Mouse (Mus musculus) heart, embryonic 11.5 days (tissue): ENCODE results near the gene Rfx8. TPM values are rescaled to one million over a fixed set of nuclear protein-coding genes. Genes with fewer than 3 reads are reported as not detected.

Experiments
- ATAC-seq: fragments of 200-750 bp; cut with Nextera tagmentation; replicated peaks from 2 replicates; pipeline ENCODE4 v1.8.0; 2017; ENCODE audit warnings: moderate library complexity; ENCODE audit not compliant: insufficient number of reproducible peaks, low FRiP score, low TSS enrichment
- H3K27ac ChIP-seq: fragments of 300-500 bp; sonication (generic); 2 replicates; pipeline ENCODE4 v1.5.1; 2014; ENCODE audit warnings: mild to moderate bottlenecking, low read depth, low read length
- H3K27me3 ChIP-seq: fragments of 300-500 bp; sonication (generic); 2 replicates; pipeline ENCODE4 v1.6.1; 2014; ENCODE audit warnings: mild to moderate bottlenecking, low read length, mixed read lengths; ENCODE audit not compliant: control insufficient read depth, insufficient read depth
- H3K36me3 ChIP-seq: fragments of 300-500 bp; sonication (generic); 2 replicates; pipeline ENCODE4 v1.6.1; 2014; ENCODE audit warnings: mild to moderate bottlenecking, low read length, moderate library complexity, mixed read lengths; ENCODE audit not compliant: control insufficient read depth, insufficient read depth
- H3K4me1 ChIP-seq: fragments of 300-500 bp; sonication (generic); 2 replicates; pipeline ENCODE4 v1.6.1; 2014; ENCODE audit warnings: low read length; ENCODE audit not compliant: control insufficient read depth, insufficient read depth
- H3K4me2 ChIP-seq: fragments of 300-500 bp; sonication (generic); 2 replicates; pipeline ENCODE4 v1.6.1; 2014; ENCODE audit warnings: mild to moderate bottlenecking, moderate library complexity
- H3K4me3 ChIP-seq: fragments of 300-500 bp; sonication (generic); 2 replicates; pipeline ENCODE4 v1.5.1; 2014; ENCODE audit warnings: low read depth, low read length
- H3K9ac ChIP-seq: fragments of 300-500 bp; sonication (generic); 2 replicates; pipeline ENCODE4 v1.6.1; 2014; ENCODE audit warnings: mild to moderate bottlenecking, low read depth, low read length, moderate library complexity
- H3K9me3 ChIP-seq: fragments of 300-500 bp; sonication (generic); replicated peaks from 2 replicates; pipeline ENCODE4 v1.6.1; 2016; ENCODE audit warnings: low read length; ENCODE audit not compliant: control insufficient read depth
- WGBS: fragments of 180-500 bp; shearing (Covaris S2); extraction: QIAGEN DNeasy Blood & Tissue Kit; methylation state at CpG from one replicate; pipeline ENCODE4 v1.1.7; 2014; ENCODE audit not compliant: insufficient replicate concordance; 5-methylcytosine and 5-hydroxymethylcytosine counted together
- polyA plus RNA-seq: library from polyadenylated mRNA; unstranded; fragments of >200 nt; fragmentation: Nextera tagmentation; extraction: Ambion mirVana; gene quantifications from 2 replicates; pipeline ENCODE4 v1.2.1, GENCODE M21; 2014

The Rfx8 gene
- polyA plus RNA-seq, 1 experiment from 2014 or later, result 0.74 TPM

DNA sequence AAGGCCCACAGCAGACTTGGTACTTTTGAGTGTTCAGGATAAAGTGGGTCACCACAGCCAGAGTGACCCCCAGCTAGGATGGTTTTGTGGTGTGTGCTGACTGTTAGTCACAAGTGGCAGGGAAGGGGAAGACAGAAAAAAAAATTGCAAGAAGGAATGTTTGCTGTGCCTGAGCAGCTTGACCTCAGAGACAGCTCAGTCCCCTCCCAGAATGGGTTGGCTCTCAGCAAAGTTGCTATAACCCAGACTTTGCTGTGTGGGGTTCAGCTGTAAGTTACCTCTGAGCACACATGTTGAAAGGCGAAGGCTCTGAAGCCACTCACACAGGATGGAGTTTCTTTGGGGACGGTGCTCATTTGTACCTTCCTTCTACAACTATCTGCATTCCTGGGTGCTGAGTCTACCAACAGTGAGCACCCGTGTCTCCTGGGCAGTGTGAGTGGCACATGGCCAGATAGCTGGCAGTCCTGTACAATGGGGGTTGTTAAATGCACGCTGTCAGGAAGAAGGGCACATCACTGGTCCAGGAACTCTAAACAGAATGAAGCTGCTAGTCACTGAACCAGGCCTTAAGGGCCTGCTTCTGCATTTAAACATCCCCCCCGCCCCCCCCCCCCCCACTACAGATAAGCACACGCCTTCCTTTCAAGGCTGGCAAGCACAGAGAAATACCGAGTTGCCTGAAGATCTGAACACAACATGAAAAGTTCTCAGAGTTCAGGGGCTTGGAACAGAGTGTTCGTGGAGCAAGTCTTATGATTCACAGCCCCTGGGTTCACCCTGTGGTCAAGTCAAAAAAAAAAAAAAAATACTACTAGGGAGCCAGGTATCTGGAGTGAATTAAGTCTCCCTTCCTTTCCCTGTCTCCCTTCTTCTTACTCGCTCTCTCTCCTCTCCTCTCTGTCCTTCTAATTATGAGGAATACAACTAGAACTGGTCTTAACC lies 38.7 kb upstream of the Rfx8 start:
- no peak overlapping the region for H3K4me2 ChIP-seq

GRCm38 (mm10) chr1:39758244-39758643 lies 37.4 kb upstream of the Rfx8 start:
- no peaks in the 10 kb centered on the region for H3K9me3 ChIP-seq
- H3K9ac ChIP-seq, result no peak overlapping the region
- no peak overlapping the region for H3K4me3 ChIP-seq
- no peak overlapping the region for H3K27ac ChIP-seq
- peaks cover 30% of the 10 kb centered on the region for H3K4me1 ChIP-seq
- WGBS, result 68% methylated on average over 9 of the region's 9 CpGs
- H3K27me3 ChIP-seq, result no peaks in the 10 kb centered on the region
- no peaks in the 10 kb centered on the region for H3K36me3 ChIP-seq
- H3K4me2 ChIP-seq, result no peak overlapping the region
- no peak for ATAC-seq

More for the DNA sequence above, 38.7 kb upstream of the Rfx8 start:
- Histone ChIP-seq H3K9me3 (no peaks in the 10 kb centered on the region), H3K27me3 (no peaks in the 10 kb centered on the region), H3K27ac (peak overlapping the region; percentile 7; the same call in 1 of the 2 replicates), H3K9ac (no peak overlapping the region), H3K36me3 (no peaks in the 10 kb centered on the region), H3K4me3 (no peak overlapping the region), H3K4me1 (peaks cover 25% of the 10 kb centered on the region)
- no peak for ATAC-seq
- WGBS, result 26% methylated on average over 9 of the region's 9 CpGs

GRCm38 (mm10) chr1:39756952-39757351 lies 36.2 kb upstream of the Rfx8 start:
- no peak for ATAC-seq
- no peaks in the 10 kb centered on the region for H3K36me3 ChIP-seq
- no peaks in the 10 kb centered on the region for H3K27me3 ChIP-seq
- no peak overlapping the region for H3K27ac ChIP-seq
- H3K4me2 ChIP-seq, result no peak overlapping the region
- no peaks in the 10 kb centered on the region for H3K9me3 ChIP-seq
- H3K4me3 ChIP-seq, result no peak overlapping the region
- H3K9ac ChIP-seq, result no peak overlapping the region
- peaks cover 27% of the 10 kb centered on the region for H3K4me1 ChIP-seq
- WGBS, result 80% methylated on average over 11 of the region's 11 CpGs

DNA sequence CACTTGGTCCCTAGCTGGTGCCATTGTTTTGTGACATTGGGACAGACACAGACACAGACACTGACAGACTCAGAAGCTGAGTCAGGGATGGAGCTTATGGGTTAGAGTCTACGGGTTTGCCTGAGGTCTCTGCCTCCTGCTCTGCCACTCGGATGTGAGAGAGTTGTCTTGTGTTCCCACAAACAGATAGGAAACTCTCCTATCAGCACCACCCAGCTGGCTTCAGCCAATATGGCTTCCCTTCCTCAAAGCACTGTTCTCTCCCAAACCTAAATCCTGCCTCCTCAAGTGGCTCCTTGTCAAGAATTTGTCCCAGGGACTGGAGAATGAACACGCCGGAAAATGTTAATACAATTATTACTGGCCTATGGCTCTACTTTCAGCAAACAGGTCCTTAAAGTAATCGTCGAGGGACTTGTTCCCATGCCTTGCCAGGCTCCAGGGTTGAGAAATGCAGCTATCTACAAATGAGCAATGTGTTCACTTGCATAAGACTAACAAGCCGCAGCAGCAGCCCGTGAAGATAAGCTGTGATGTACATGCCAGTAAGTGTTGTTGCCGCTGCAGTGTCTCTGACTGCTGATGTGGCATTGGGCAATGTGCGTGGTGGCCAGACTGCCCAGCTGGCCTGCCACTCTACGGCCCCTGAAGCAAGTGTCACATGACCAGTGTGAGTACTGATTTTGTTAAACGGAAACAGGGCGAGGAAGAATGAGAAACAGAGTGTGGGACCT lies 33.6 kb upstream of the Rfx8 start:
- no peaks in the 10 kb centered on the region for H3K9me3 ChIP-seq
- H3K4me3 ChIP-seq, result no peak overlapping the region
- no peak overlapping the region for H3K4me2 ChIP-seq
- ATAC-seq, result no peak
- WGBS, result 38% methylated on average over 13 of the region's 13 CpGs
- no peak overlapping the region; the same call in 1 of the 2 replicates for H3K27ac ChIP-seq
- H3K9ac ChIP-seq, result no peak overlapping the region
- H3K36me3 ChIP-seq, result no peaks in the 10 kb centered on the region
- no peaks in the 10 kb centered on the region for H3K27me3 ChIP-seq
- H3K4me1 ChIP-seq, result peaks cover 24% of the 10 kb centered on the region

DNA sequence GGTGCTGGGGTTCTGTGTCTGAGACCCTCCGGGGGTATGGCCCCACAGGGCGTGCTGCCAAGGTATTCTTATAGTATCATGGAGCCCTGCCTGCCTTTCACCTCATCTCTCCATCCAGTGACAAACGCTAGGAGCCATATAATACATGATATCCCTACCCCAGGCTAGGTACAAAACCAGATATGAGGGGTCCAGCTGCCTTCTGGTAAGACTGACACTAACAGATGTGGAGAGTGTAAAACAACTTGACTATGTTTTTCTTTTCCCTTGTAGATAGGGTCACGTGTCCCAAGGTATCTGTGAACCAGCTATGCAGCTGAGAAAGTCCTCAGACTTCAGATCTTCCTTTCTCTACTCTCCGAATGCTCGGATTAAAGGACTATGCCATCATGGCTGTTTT lies 30.7 kb upstream of the Rfx8 start:
- Histone ChIP-seq H3K4me2 (no peak overlapping the region), H3K4me3 (no peak overlapping the region), H3K9me3 (no peaks in the 10 kb centered on the region), H3K9ac (no peak overlapping the region), H3K27ac (no peak overlapping the region), H3K36me3 (no peaks in the 10 kb centered on the region), H3K27me3 (no peaks in the 10 kb centered on the region), H3K4me1 (peaks cover 21% of the 10 kb centered on the region)
- no peak for ATAC-seq
- WGBS, result 69% methylated on average over 6 of the region's 6 CpGs

DNA sequence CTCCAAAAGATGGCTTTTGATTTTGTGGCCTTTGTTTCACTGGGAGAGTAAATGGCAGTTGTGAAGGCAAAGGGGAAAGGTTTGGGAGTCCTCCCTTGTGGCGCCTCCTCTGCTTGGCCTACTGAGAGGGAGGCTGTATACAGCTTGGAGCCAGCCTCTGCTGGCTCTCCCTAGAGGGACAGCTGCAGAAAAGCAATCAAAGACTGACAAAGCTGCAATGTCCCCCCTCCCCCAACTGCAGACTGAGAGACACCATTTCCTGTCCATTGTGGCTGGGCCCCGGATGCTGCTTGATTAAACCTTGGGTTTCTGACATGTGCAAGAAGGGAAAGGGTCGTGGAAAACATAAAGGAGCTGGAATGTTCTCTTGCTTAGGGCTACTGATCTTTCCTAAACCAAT lies 28.9 kb upstream of the Rfx8 start:
- Histone ChIP-seq H3K4me1 (peaks cover 26% of the 10 kb centered on the region), H3K27ac (peak overlapping the region; percentile 55; the same call in 1 of the 2 replicates), H3K9me3 (no peaks in the 10 kb centered on the region), H3K9ac (no peak overlapping the region), H3K4me3 (no peak overlapping the region), H3K36me3 (no peaks in the 10 kb centered on the region), H3K27me3 (no peaks in the 10 kb centered on the region), H3K4me2 (no peak overlapping the region)
- no peak for ATAC-seq
- 21% methylated on average over 3 of the region's 3 CpGs for WGBS

GRCm38 (mm10) chr1:39749214-39749613 lies 28.4 kb upstream of the Rfx8 start:
- Histone ChIP-seq H3K9me3 (no peaks in the 10 kb centered on the region), H3K4me1 (peaks cover 23% of the 10 kb centered on the region), H3K36me3 (no peaks in the 10 kb centered on the region), H3K27ac (no peak overlapping the region), H3K9ac (no peak overlapping the region), H3K4me3 (no peak overlapping the region), H3K27me3 (no peaks in the 10 kb centered on the region), H3K4me2 (no peak overlapping the region)
- no peak for ATAC-seq
- WGBS, result 24% methylated on average over 1 of the region's 1 CpGs

DNA sequence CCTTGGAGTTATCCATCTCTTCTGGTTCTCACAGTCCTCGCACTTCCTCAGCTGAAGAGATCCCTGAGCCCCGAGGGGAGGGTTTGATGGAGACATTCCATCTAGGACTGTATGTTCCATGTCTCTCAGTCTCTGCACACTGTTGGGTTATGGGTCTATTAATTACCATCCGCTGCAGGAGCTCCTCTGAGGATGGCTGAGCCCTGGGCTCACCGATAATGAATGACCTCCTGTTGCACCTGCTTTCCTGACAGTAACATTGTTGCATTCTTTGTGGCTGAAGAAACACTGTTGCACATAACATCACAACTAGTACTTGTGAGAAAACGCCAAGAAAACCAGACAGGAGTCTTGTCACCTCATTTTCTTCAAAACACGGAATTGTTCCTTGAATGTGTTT lies 27.9 kb upstream of the Rfx8 start:
- no peak for ATAC-seq
- Histone ChIP-seq H3K9me3 (no peaks in the 10 kb centered on the region), H3K4me3 (no peak overlapping the region), H3K4me1 (peaks cover 21% of the 10 kb centered on the region), H3K27ac (no peak overlapping the region), H3K36me3 (no peaks in the 10 kb centered on the region), H3K4me2 (no peak overlapping the region), H3K9ac (no peak overlapping the region), H3K27me3 (no peaks in the 10 kb centered on the region)
- WGBS, result 86% methylated on average over 6 of the region's 6 CpGs
